Mouse (Mus musculus) heart, embryonic 11.5 days (tissue): ENCODE results near the gene Trim11. TPM values are rescaled to one million over a fixed set of nuclear protein-coding genes. Genes with fewer than 3 reads are reported as not detected.

Experiments used
- ATAC-seq: fragments of 200-750 bp; cut with Nextera tagmentation; replicated peaks from 2 replicates; pipeline ENCODE4 v1.8.0; 2017; ENCODE audit warnings: moderate library complexity; ENCODE audit not compliant: insufficient number of reproducible peaks, low FRiP score, low TSS enrichment
- H3K27ac ChIP-seq: fragments of 300-500 bp; sonication (generic); 2 replicates; pipeline ENCODE4 v1.5.1; 2014; ENCODE audit warnings: mild to moderate bottlenecking, low read depth, low read length
- H3K27me3 ChIP-seq: fragments of 300-500 bp; sonication (generic); 2 replicates; pipeline ENCODE4 v1.6.1; 2014; ENCODE audit warnings: mild to moderate bottlenecking, low read length, mixed read lengths; ENCODE audit not compliant: control insufficient read depth, insufficient read depth
- H3K36me3 ChIP-seq: fragments of 300-500 bp; sonication (generic); 2 replicates; pipeline ENCODE4 v1.6.1; 2014; ENCODE audit warnings: mild to moderate bottlenecking, low read length, moderate library complexity, mixed read lengths; ENCODE audit not compliant: control insufficient read depth, insufficient read depth
- H3K4me1 ChIP-seq: fragments of 300-500 bp; sonication (generic); 2 replicates; pipeline ENCODE4 v1.6.1; 2014; ENCODE audit warnings: low read length; ENCODE audit not compliant: control insufficient read depth, insufficient read depth
- H3K4me2 ChIP-seq: fragments of 300-500 bp; sonication (generic); 2 replicates; pipeline ENCODE4 v1.6.1; 2014; ENCODE audit warnings: mild to moderate bottlenecking, moderate library complexity
- H3K4me3 ChIP-seq: fragments of 300-500 bp; sonication (generic); 2 replicates; pipeline ENCODE4 v1.5.1; 2014; ENCODE audit warnings: low read depth, low read length
- H3K9ac ChIP-seq: fragments of 300-500 bp; sonication (generic); 2 replicates; pipeline ENCODE4 v1.6.1; 2014; ENCODE audit warnings: mild to moderate bottlenecking, low read depth, low read length, moderate library complexity
- H3K9me3 ChIP-seq: fragments of 300-500 bp; sonication (generic); replicated peaks from 2 replicates; pipeline ENCODE4 v1.6.1; 2016; ENCODE audit warnings: low read length; ENCODE audit not compliant: control insufficient read depth
- whole genome bisulfite sequencing: fragments of 180-500 bp; shearing (Covaris S2); extraction: QIAGEN DNeasy Blood & Tissue Kit; methylation state at CpG from one replicate; pipeline ENCODE4 v1.1.7; 2014; ENCODE audit not compliant: insufficient replicate concordance; 5-methylcytosine and 5-hydroxymethylcytosine counted together
- polyA plus RNA-seq: library from polyadenylated mRNA; unstranded; fragments of >200 nt; fragmentation: Nextera tagmentation; extraction: Ambion mirVana; gene quantifications from 2 replicates; pipeline ENCODE4 v1.2.1, GENCODE M21; 2014

Gene Trim11
- polyA plus RNA-seq, 1 experiment from 2014 or later: 26.1 TPM

- Histone ChIP-seq H3K4me2 (no peak overlapping the region), H3K4me3 (no peak overlapping the region), H3K4me1 (peaks cover 7% of the 10 kb centered on the region; the same call in 1 of the 2 replicates), H3K9me3 (no peaks in the 10 kb centered on the region), H3K36me3 (no peaks in the 10 kb centered on the region), H3K27me3 (peaks cover 26% of the 10 kb centered on the region), H3K9ac (no peak overlapping the region), H3K27ac (no peak overlapping the region)
- no peak for ATAC-seq
- WGBS: 79% methylated on average over 5 of the region's 5 CpGs
These were observed 33.8 kb upstream of the Trim11 start for GRCm38 (mm10) chr11:58944136-58944535.

- no peak for ATAC-seq
- H3K9ac ChIP-seq: no peak overlapping the region
- peaks cover 7% of the 10 kb centered on the region; the same call in 1 of the 2 replicates for H3K4me1 ChIP-seq
- 72% methylated on average over 3 of the region's 3 CpGs for whole genome bisulfite sequencing
- H3K9me3 ChIP-seq: no peaks in the 10 kb centered on the region
- no peak overlapping the region for H3K4me3 ChIP-seq
- H3K4me2 ChIP-seq: no peak overlapping the region
- H3K27ac ChIP-seq: no peak overlapping the region
- H3K27me3 ChIP-seq: peaks cover 49% of the 10 kb centered on the region
- no peaks in the 10 kb centered on the region for H3K36me3 ChIP-seq
These were observed 30.6 kb upstream of the Trim11 start for GRCm38 (mm10) chr11:58947306-58947705.

- Histone ChIP-seq H3K4me2 (peak overlapping the region; percentile 72), H3K4me1 (peaks cover 8% of the 10 kb centered on the region; the same call in 1 of the 2 replicates), H3K4me3 (peak overlapping the region; percentile 42), H3K9ac (peak overlapping the region; percentile 59), H3K36me3 (no peaks in the 10 kb centered on the region), H3K27me3 (peaks cover 49% of the 10 kb centered on the region), H3K9me3 (no peaks in the 10 kb centered on the region), H3K27ac (peak overlapping the region; percentile 50)
- whole genome bisulfite sequencing: 22% methylated on average over 23 of the region's 23 CpGs
- no peak for ATAC-seq
These were observed 29.9 kb upstream of the Trim11 start for GRCm38 (mm10) chr11:58947798-58948528.

- Histone ChIP-seq H3K36me3 (no peaks in the 10 kb centered on the region), H3K4me1 (peaks cover 16% of the 10 kb centered on the region; the same call in 1 of the 2 replicates), H3K4me2 (peak within 1 kb of the TSS; percentile 72), H3K4me3 (peak within 1 kb of the TSS; percentile 42), H3K9ac (peak within 1 kb of the TSS; percentile 66), H3K27me3 (peaks cover 43% of the 10 kb centered on the region), H3K9me3 (no peaks in the 10 kb centered on the region), H3K27ac (peak within 1 kb of the TSS; percentile 68)
- WGBS: under 1% methylated on average over 41 of the region's 48 CpGs
- ATAC-seq: peak; percentile 74
These were observed 29.1 kb upstream of the Trim11 start, which contains the start of gene Hist3h2ba for GRCm38 (mm10) chr11:58948542-58949479. TSS of gene Hist3h2ba (plus strand) at chr11:58948920.

GRCm38 (mm10) chr11:58949480-58950431 is 28.1 kb upstream of the Trim11 start:
- Histone ChIP-seq H3K9me3 (no peaks in the 10 kb centered on the region), H3K27ac (peak overlapping the region; percentile 68; the same call in 1 of the 2 replicates)
- WGBS: 13% methylated on average over 20 of the region's 20 CpGs

GRCm38 (mm10) chr11:58951210-58951609 is 26.7 kb upstream of the Trim11 start:
- peaks cover 36% of the 10 kb centered on the region for H3K27me3 ChIP-seq
- no peaks in the 10 kb centered on the region for H3K9me3 ChIP-seq
- H3K36me3 ChIP-seq: no peaks in the 10 kb centered on the region
- no peak overlapping the region for H3K4me3 ChIP-seq
- no peak overlapping the region for H3K9ac ChIP-seq
- WGBS: 78% methylated on average over 5 of the region's 5 CpGs
- no peak overlapping the region for H3K27ac ChIP-seq
- H3K4me2 ChIP-seq: no peak overlapping the region
- no peak for ATAC-seq
- H3K4me1 ChIP-seq: peaks cover 20% of the 10 kb centered on the region

More at GRCm38 (mm10) chr11:58949480-58950431, 28.1 kb upstream of the Trim11 start:
- peaks cover 17% of the 10 kb centered on the region; the same call in 1 of the 2 replicates for H3K4me1 ChIP-seq
- peak overlapping the region; percentile 66 for H3K9ac ChIP-seq
- ATAC-seq: no peak
- peak overlapping the region; percentile 72 for H3K4me2 ChIP-seq
- peaks cover 37% of the 10 kb centered on the region for H3K27me3 ChIP-seq
- H3K36me3 ChIP-seq: no peaks in the 10 kb centered on the region
- peak overlapping the region; percentile 42 for H3K4me3 ChIP-seq

- Histone ChIP-seq H3K4me2 (peak overlapping the region; percentile 87), H3K36me3 (no peaks in the 10 kb centered on the region), H3K9ac (peak overlapping the region; percentile 74), H3K9me3 (no peaks in the 10 kb centered on the region), H3K27me3 (peaks cover 23% of the 10 kb centered on the region), H3K4me1 (peaks cover 23% of the 10 kb centered on the region), H3K4me3 (peak overlapping the region; percentile 82), H3K27ac (peak overlapping the region; percentile 99)
- ATAC-seq: peak; percentile 2; the same call in 1 of the 2 replicates
- WGBS: under 1% methylated on average over 33 of the region's 33 CpGs
These were observed 24.3 kb upstream of the Trim11 start for GRCm38 (mm10) chr11:58953351-58954169.
